ENCODE assay signal across 10 mouse cellular contexts in genomic region chr14:25310671-25311151, GRCm38 (mm10).
DNase-seq lines count a peak whose midpoint lies in the region; ATAC-seq lines count a peak whose summit lies in the region.
"Had no signal": no experiment of that assay in that cellular context is flagged by ENCODE, and none has a peak within 500 bp of the region (broad histone marks: within the 10 kb centered on the region; RNA-seq: fewer than 3 reads in every experiment).

No protein-coding gene starts in this region.

- H3K4me2 ChIP-seq in hindbrain, embryonic 13.5 days, result no peak overlapping the region
- H3K4me2 ChIP-seq in hindbrain, embryonic 16.5 days (ENCODE audit: low read length), result no peak overlapping the region
- peak overlapping the region; percentile 45 for H3K4me2 ChIP-seq in heart, embryonic 16.5 days (ENCODE audit: low read depth, low read length)
- no peak overlapping the region for H3K4me2 ChIP-seq in limb, embryonic 11.5 days (ENCODE audit: low read depth, severe bottlenecking)
- H3K4me2 ChIP-seq in forebrain, embryonic 14.5 days (ENCODE audit: low read length), result no peak overlapping the region
- no peak overlapping the region for H3K4me2 ChIP-seq in hindbrain, embryonic 11.5 days (replicated peaks; ENCODE audit: low read depth, low read length)
- H3K4me2 ChIP-seq: liver, embryonic 15.5 days had no signal

- H3K36me3 ChIP-seq in hindbrain, embryonic 13.5 days, result no peaks in the 10 kb centered on the region
- no peaks in the 10 kb centered on the region for H3K36me3 ChIP-seq in hindbrain, embryonic 16.5 days (ENCODE audit: control insufficient read depth, insufficient read depth, low read length)
- no peaks in the 10 kb centered on the region for H3K36me3 ChIP-seq in embryonic facial prominence, embryonic 10.5 days (replicated peaks)
- no peaks in the 10 kb centered on the region for H3K36me3 ChIP-seq in heart, embryonic 16.5 days (ENCODE audit: control insufficient read depth, insufficient read depth)
- no peaks in the 10 kb centered on the region for H3K36me3 ChIP-seq in limb, embryonic 11.5 days (ENCODE audit: control insufficient read depth, insufficient read depth, low read length)
- H3K36me3 ChIP-seq in forebrain, embryonic 14.5 days (ENCODE audit: control insufficient read depth, insufficient read depth, low read length), result no peaks in the 10 kb centered on the region
- no peaks in the 10 kb centered on the region for H3K36me3 ChIP-seq in hindbrain, embryonic 11.5 days (ENCODE audit: control insufficient read depth, insufficient read depth, low read length)
- H3K36me3 ChIP-seq: liver, embryonic 15.5 days had no signal

- H3K9ac ChIP-seq in hindbrain, embryonic 13.5 days, result no peak overlapping the region
- no peak overlapping the region for H3K9ac ChIP-seq in hindbrain, embryonic 16.5 days (ENCODE audit: low read depth, low read length)
- H3K9ac ChIP-seq in heart, embryonic 16.5 days (ENCODE audit: low read length), result peak overlapping the region; percentile 53
- peak overlapping the region; percentile 24; the same call in 1 of the 2 replicates for H3K9ac ChIP-seq in limb, embryonic 11.5 days (ENCODE audit: low read length)
- no peak overlapping the region for H3K9ac ChIP-seq in forebrain, embryonic 14.5 days (ENCODE audit: low read length)
- H3K9ac ChIP-seq in hindbrain, embryonic 11.5 days (ENCODE audit: low read depth, low read length), result no peak overlapping the region
- H3K9ac ChIP-seq: liver, embryonic 15.5 days had no signal

- WGBS in hindbrain, embryonic 13.5 days, result 60% methylated on average over 4 of the region's 4 CpGs
- 70% methylated on average over 4 of the region's 4 CpGs for WGBS in hindbrain, embryonic 16.5 days
- WGBS in embryonic facial prominence, embryonic 10.5 days, result 59% methylated on average over 4 of the region's 4 CpGs
- 31% methylated on average over 4 of the region's 4 CpGs for WGBS in heart, embryonic 16.5 days
- WGBS in limb, embryonic 11.5 days, result 46% methylated on average over 4 of the region's 4 CpGs
- 65% methylated on average over 4 of the region's 4 CpGs for WGBS in forebrain, embryonic 14.5 days
- 61% methylated on average over 4 of the region's 4 CpGs for WGBS in hindbrain, embryonic 11.5 days

- 0 out of 2 replicates have a peak overlapping the region, but pooled peaks have one; percentile 1 for H3K27ac ChIP-seq in hindbrain, embryonic 13.5 days
- no peak overlapping the region for H3K27ac ChIP-seq in hindbrain, embryonic 16.5 days (ENCODE audit: low read depth, low read length)
- H3K27ac ChIP-seq in embryonic facial prominence, embryonic 10.5 days (replicated peaks), result peak overlapping the region; percentile 37
- H3K27ac ChIP-seq in heart, embryonic 16.5 days (ENCODE audit: low read length), result peak overlapping the region; percentile 97
- H3K27ac ChIP-seq in limb, embryonic 11.5 days (replicated peaks; ENCODE audit: low read depth, low read length), result no peak overlapping the region
- H3K27ac ChIP-seq in forebrain, embryonic 14.5 days (ENCODE audit: low read depth, low read length), result no peak overlapping the region
- no peak overlapping the region for H3K27ac ChIP-seq in hindbrain, embryonic 11.5 days (ENCODE audit: low read depth, low read length)
- H3K27ac ChIP-seq: liver, embryonic 15.5 days had no signal

- H3K27me3 ChIP-seq in hindbrain, embryonic 13.5 days, result peaks cover 16% of the 10 kb centered on the region; the same call in 1 of the 2 replicates
- no peaks in the 10 kb centered on the region for H3K27me3 ChIP-seq in hindbrain, embryonic 16.5 days (replicated peaks; ENCODE audit: control insufficient read depth, insufficient read depth, low read length)
- H3K27me3 ChIP-seq in embryonic facial prominence, embryonic 10.5 days (replicated peaks; ENCODE audit: low read depth, poor library complexity, severe bottlenecking), result peaks cover 62% of the 10 kb centered on the region
- H3K27me3 ChIP-seq in heart, embryonic 16.5 days (ENCODE audit: control insufficient read depth, insufficient read depth, low read length), result no peaks in the 10 kb centered on the region
- H3K27me3 ChIP-seq in limb, embryonic 11.5 days (ENCODE audit: control insufficient read depth, insufficient read depth, low read length), result no peaks in the 10 kb centered on the region
- peaks cover 3% of the 10 kb centered on the region; the same call in 1 of the 2 replicates for H3K27me3 ChIP-seq in forebrain, embryonic 14.5 days (replicated peaks; ENCODE audit: control insufficient read depth, insufficient read depth, low read length)
- peaks cover 2% of the 10 kb centered on the region; the same call in 1 of the 2 replicates for H3K27me3 ChIP-seq in hindbrain, embryonic 11.5 days (ENCODE audit: control insufficient read depth, insufficient read depth, low read length)
- H3K27me3 ChIP-seq: liver, embryonic 15.5 days had no signal

- ATAC-seq in hindbrain, embryonic 13.5 days (ENCODE audit: low FRiP score), result no peak
- no peak for ATAC-seq in hindbrain, embryonic 16.5 days
- ATAC-seq in heart, embryonic 16.5 days (replicated peaks; ENCODE audit: extremely low read depth, insufficient read depth, low FRiP score), result peak; percentile 56
- no peak for ATAC-seq in limb, embryonic 11.5 days (ENCODE audit: insufficient number of reproducible peaks, low FRiP score, low TSS enrichment, low read depth)
- no peak for ATAC-seq in forebrain, embryonic 14.5 days
- no peak for ATAC-seq in hindbrain, embryonic 11.5 days (ENCODE audit: low FRiP score)

- DNase-seq in embryonic facial prominence, embryonic 10.5 days (ENCODE audit: low spot score), result no peak
- no peak for DNase-seq in limb, embryonic 11.5 days (ENCODE audit: low spot score)
- DNase-seq in forebrain, embryonic 14.5 days (ENCODE audit: low spot score), result no peak
- DNase-seq in frontal cortex, postnatal 36 days (ENCODE audit: low spot score in 2 of 2), result no peak
- no peak for DNase-seq in hindbrain, embryonic 11.5 days (ENCODE audit: low spot score)
- DNase-seq: gastrocnemius, postnatal 10 days had no signal

- no peaks in the 10 kb centered on the region for H3K9me3 ChIP-seq in hindbrain, embryonic 13.5 days
- H3K9me3 ChIP-seq in hindbrain, embryonic 16.5 days (ENCODE audit: control insufficient read depth, low read length), result no peaks in the 10 kb centered on the region
- H3K9me3 ChIP-seq in embryonic facial prominence, embryonic 10.5 days, result no peaks in the 10 kb centered on the region
- no peaks in the 10 kb centered on the region for H3K9me3 ChIP-seq in heart, embryonic 16.5 days (replicated peaks; ENCODE audit: control insufficient read depth, low read length)
- no peaks in the 10 kb centered on the region for H3K9me3 ChIP-seq in limb, embryonic 11.5 days (ENCODE audit: control insufficient read depth, low read length)
- no peaks in the 10 kb centered on the region for H3K9me3 ChIP-seq in forebrain, embryonic 14.5 days (replicated peaks; ENCODE audit: control insufficient read depth, low read length)
- H3K9me3 ChIP-seq in hindbrain, embryonic 11.5 days (ENCODE audit: control insufficient read depth, low read length), result no peaks in the 10 kb centered on the region
- H3K9me3 ChIP-seq: liver, embryonic 15.5 days had no signal

- H3K4me3 ChIP-seq in hindbrain, embryonic 13.5 days, result no peak overlapping the region
- no peak overlapping the region for H3K4me3 ChIP-seq in hindbrain, embryonic 16.5 days (ENCODE audit: low read length)
- no peak overlapping the region for H3K4me3 ChIP-seq in embryonic facial prominence, embryonic 10.5 days
- H3K4me3 ChIP-seq in heart, embryonic 16.5 days (ENCODE audit: low read length), result no peak overlapping the region
- H3K4me3 ChIP-seq in limb, embryonic 11.5 days (ENCODE audit: low read depth, low read length), result no peak overlapping the region
- H3K4me3 ChIP-seq in forebrain, embryonic 14.5 days (ENCODE audit: low read depth, low read length), result no peak overlapping the region
- no peak overlapping the region for H3K4me3 ChIP-seq in hindbrain, embryonic 11.5 days (ENCODE audit: low read depth, low read length)
- H3K4me3 ChIP-seq: liver, embryonic 15.5 days had no signal

- peaks cover 43% of the 10 kb centered on the region for H3K4me1 ChIP-seq in hindbrain, embryonic 13.5 days (replicated peaks)
- peaks cover 11% of the 10 kb centered on the region for H3K4me1 ChIP-seq in hindbrain, embryonic 16.5 days (ENCODE audit: control insufficient read depth, insufficient read depth, low read depth, low read length)
- peaks cover 58% of the 10 kb centered on the region for H3K4me1 ChIP-seq in embryonic facial prominence, embryonic 10.5 days
- H3K4me1 ChIP-seq in heart, embryonic 16.5 days (ENCODE audit: control insufficient read depth, insufficient read depth, low read length), result peaks cover 26% of the 10 kb centered on the region
- H3K4me1 ChIP-seq in limb, embryonic 11.5 days (ENCODE audit: control insufficient read depth, insufficient read depth, low read length), result peaks cover 22% of the 10 kb centered on the region
- H3K4me1 ChIP-seq in forebrain, embryonic 14.5 days (ENCODE audit: control insufficient read depth, insufficient read depth, low read length), result peaks cover 17% of the 10 kb centered on the region
- H3K4me1 ChIP-seq in hindbrain, embryonic 11.5 days (replicated peaks; ENCODE audit: control insufficient read depth, insufficient read depth, low read length), result no peaks in the 10 kb centered on the region
- H3K4me1 ChIP-seq: liver, embryonic 15.5 days had no signal

Comparison
In these comparisons a context has a peak if more than half of its experiments do, and no peak if none do; other contexts are left out.
1. H3K27ac ChIP-seq: peak in hindbrain, embryonic 13.5 days (single experiment), embryonic facial prominence, embryonic 10.5 days (single experiment) and heart, embryonic 16.5 days (single experiment); none in hindbrain, embryonic 16.5 days (single experiment), limb, embryonic 11.5 days (single experiment), forebrain, embryonic 14.5 days (single experiment) and hindbrain, embryonic 11.5 days (single experiment).
2. H3K9ac ChIP-seq: peak in heart, embryonic 16.5 days (single experiment) and limb, embryonic 11.5 days (single experiment); none in hindbrain, embryonic 13.5 days (single experiment), hindbrain, embryonic 16.5 days (single experiment), forebrain, embryonic 14.5 days (single experiment) and hindbrain, embryonic 11.5 days (single experiment).